Mouse (Mus musculus) liver, adult (tissue): ENCODE results near the gene Pfkfb4.

ENCODE experiments used
- GATA4 ChIP-seq: IDR thresholded peaks from 2 replicates; pipeline ENCODE4 v1.6.1; 2014; ENCODE audit warnings: mild to moderate bottlenecking, low read length; ENCODE audit not compliant: insufficient replicate concordance

Pfkfb4 gene

GRCm38 (mm10) chr9:108987704-108988350 lies 3.8 kb upstream of the Pfkfb4 start:
- no peak for TF ChIP-seq GATA4

DNA sequence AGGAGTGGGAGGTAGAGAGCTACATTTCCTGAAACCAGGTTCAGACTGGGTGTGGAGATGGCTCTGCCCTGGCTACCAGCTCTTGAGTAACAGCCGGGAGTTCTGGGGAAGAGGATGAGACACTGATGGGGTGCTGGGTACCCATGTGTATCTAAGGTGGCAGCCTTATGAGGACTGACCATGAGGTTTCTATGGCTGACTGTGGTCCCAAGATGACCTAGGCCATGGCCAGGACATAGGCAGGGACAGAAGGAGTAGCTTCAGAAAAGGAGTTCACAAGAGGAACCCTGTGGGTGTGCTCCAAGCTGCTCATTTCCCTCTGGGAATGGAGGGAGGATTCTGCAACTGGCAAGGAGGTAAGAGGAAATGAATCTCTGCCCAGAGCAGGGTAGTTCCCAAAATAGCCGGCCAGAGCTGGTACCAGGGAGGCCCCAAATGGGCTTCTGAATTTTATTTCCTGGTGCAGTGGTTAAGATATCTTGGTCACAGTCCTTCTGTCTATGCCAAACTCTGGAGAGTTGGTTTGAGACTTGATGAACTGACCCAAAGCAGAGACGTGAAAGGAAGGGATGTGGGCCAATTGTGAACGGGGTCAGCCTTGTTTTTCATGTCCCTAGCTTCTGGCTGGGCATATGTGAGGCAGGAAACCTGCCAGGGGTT lies 1.6 kb upstream of the Pfkfb4 start:
- no peak for TF ChIP-seq GATA4

GRCm38 (mm10) chr9:108990462-108990820 lies 1.1 kb upstream of the Pfkfb4 start:
- TF ChIP-seq GATA4: no peak

GRCm38 (mm10) chr9:108992085-108992469 lies 499 bp downstream of the Pfkfb4 start:
- no peak for TF ChIP-seq GATA4

DNA sequence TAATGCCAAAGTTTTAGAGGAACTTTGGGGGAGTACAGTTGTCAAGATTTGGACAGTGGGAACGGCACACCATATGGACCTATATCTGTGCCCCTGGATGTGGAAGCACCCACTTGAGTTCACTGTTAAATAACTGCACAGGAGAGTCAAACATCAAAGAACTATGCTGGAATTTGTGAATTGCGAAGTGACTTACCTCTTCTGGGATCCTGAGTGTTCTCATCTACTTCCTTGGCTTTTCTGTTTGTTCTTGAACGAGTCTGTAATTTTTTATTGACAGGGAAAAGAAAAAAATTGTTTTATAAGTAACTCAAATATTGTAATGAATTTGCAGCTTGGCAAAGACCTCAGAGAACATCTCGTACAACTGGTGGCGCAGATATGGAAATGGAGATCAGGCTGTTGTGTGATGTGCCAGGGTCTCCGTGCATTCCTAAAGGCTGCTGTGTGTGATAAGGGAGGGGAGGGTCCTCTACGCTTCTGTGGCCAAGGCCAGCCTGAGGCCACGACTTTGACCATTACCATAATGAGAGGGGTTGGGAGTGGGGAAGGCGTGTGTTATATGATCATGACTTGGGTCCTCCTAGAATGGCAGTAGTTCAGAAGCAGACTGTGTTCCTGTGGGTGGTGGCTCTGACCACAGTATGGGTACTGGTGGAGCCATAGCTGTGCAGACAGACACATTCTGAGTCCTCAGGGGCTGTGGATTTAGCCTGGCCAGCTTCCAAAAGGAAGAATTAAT lies 1.2 kb downstream of the Pfkfb4 start:
- no peak for TF ChIP-seq GATA4

DNA sequence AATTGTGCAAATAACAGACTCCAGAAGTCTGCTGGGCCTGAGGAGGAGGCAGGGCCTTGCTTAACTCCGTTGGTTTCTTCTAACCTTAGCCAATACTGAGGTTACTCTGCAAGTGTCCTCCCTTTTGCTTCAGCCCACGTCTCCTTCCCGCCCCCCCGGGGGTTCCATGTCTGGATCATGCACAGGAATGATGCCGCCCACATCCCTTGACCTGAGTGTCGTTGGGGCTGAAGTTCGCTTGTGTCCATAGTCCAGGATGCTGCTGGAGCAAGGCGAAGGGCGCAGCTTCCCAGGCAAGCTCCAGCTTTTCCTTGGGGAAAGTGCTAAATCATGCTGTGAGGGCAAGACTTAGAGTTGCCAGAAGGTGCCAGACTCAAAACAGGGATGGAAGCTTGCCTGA lies 4.8 kb downstream of the Pfkfb4 start:
- no peak for TF ChIP-seq GATA4

GRCm38 (mm10) chr9:108998287-108999166 lies 6.9 kb downstream of the Pfkfb4 start:
- no peak for TF ChIP-seq GATA4

GRCm38 (mm10) chr9:108999167-108999526 lies 7.6 kb downstream of the Pfkfb4 start:
- TF ChIP-seq GATA4: no peak

- no peak for TF ChIP-seq GATA4
Measured at GRCm38 (mm10) chr9:109000726-109001125, 9.1 kb downstream of the Pfkfb4 start.

DNA sequence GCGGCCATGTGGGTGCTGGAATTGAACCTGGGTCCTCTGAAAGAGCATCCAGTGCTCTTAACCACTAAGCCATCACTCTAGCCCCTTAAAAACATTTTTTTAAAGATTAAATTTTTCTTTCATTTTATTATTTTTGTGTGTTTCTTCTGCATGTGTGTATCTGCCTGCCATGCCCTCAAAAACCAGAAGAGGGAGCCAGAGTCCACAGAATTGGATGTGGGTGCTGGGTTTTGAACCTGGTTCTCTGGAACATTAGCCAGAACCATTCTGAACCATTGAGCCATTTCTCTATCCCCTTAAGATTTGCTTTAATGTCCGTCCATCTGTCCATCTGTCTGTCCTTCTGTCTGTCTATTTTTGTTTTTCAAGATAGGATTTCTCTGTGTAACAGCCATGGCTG lies 11.6 kb downstream of the Pfkfb4 start:
- TF ChIP-seq GATA4: no peak

DNA sequence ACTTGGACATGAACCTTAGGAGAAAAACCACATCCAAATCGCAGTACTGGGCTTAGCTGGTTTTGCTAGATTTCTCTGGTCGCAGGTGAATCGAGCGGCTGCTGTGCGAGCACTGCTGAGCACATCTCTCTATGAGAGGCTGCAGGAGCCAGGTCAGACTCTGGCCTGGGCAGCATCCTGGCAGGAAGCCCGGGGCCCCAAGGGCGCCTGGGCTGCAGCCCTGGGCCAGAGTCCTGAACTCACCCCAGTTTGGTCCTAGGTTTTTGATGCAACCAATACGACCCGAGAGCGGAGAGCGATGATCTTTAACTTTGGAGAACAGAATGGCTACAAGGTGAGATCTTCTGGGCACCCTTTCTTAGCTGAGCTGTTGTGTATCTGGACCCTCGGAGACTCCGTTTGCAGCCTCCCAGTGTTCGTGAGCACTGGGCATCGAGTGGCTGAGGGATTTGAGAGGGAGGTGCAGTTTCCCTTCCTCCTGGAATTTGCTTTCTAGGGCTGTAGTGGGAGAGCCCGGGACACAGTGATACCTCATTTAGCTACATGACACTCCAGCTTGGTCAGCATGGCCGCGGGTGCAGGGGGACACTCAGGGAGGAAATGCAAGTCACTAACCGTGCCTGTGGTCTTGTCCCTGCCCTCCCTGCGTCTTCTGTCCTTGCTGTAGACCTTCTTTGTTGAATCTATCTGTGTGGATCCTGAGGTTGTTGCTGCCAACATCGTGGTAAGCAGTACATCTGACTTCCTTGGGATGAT lies 15.6 kb downstream of the Pfkfb4 start:
- no peak for TF ChIP-seq GATA4

- no peak for TF ChIP-seq GATA4
Measured at GRCm38 (mm10) chr9:109008081-109008480, 16.5 kb downstream of the Pfkfb4 start.

GRCm38 (mm10) chr9:109008994-109009635 lies 17.5 kb downstream of the Pfkfb4 start:
- no peak for TF ChIP-seq GATA4

DNA sequence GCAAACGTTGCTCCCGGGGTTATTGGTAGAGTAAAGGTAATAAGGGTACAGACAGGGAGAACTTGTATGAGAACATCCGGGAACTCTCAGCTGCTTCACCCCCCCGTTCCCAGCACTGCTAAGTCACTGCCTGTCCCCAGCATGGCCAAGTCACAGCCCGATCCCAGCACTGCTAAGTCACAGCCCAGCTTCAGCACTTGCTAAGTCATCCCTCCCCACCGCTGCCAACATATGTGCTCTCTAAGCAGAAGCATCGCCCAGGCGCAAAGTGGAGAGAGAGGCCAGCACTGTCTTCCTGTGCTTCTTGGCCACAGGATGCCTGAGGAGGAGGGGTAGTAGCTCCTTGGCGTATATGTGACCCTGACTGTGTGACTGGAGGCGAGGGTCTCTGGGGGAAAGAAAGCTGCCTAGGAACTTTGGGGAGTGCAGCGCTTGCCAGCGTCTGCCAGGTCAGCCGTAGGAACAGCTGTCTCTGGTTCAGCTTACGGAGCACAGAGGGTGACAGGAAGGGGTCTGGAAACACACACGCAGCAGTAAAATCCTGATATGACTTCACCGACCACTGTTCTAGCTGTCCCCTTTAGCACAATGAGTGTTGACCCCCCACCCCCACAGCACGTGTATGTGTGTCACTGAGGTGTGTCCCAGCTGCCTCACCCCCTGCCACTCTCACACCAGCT lies 18.2 kb downstream of the Pfkfb4 start:
- no peak for TF ChIP-seq GATA4
